Mouse (Mus musculus): ENCODE data around the gene Shb.

GRCm38 (mm10) chr4:45515894-45516293 lies 16.4 kb downstream of the Shb start:
- no peak for TF ChIP-seq POLR2A (IDR thresholded peaks at IDR 0.05; ENCODE audit: extremely low read depth, insufficient read depth, low read length)
- TF ChIP-seq CTCF (IDR thresholded peaks at IDR 0.05; ENCODE audit: extremely low read depth, insufficient read depth, low read length): no peak

All from cortical plate, adult 2 months (tissue).